In genomic region chr9:100340796-100341195, GRCm38 (mm10) we compare ENCODE assay signal across 15 mouse cellular contexts.
A peak's percentile ranks its signal among the peaks of the same experiment; 100 is the strongest.
DNase-seq lines count a peak whose midpoint lies in the region.
"Had no signal": no experiment of that assay in that cellular context is flagged by ENCODE, and none has a peak within 500 bp of the region (broad histone marks: within the 10 kb centered on the region; RNA-seq: fewer than 3 reads in every experiment).

No protein-coding gene starts in this region.

- DNase-seq in left cerebral cortex, adult 18-20 months (ENCODE audit: low spot score in 2 of 2) = peak; percentile 46 to 70
- no peak for DNase-seq in left cerebral cortex, postnatal 10 days (ENCODE audit: extremely low spot score in 1 of 2, low spot score in 2 of 2)
- peak; percentile 59 for DNase-seq in 416B (ENCODE audit: low read depth)
- DNase-seq in frontal cortex, postnatal 36 days (ENCODE audit: low spot score in 2 of 2) = peak; percentile 58
- DNase-seq in left cerebral cortex, postnatal 36 days (ENCODE audit: low spot score in 2 of 2) = peak; percentile 26 to 48
- DNase-seq in heart, adult 9 months (ENCODE audit: low spot score in 2 of 2) = no peak
- no peak for DNase-seq in heart, postnatal 36 days
- DNase-seq in cerebellum, adult 9-10 months = no peak
- DNase-seq: adrenal gland, postnatal 25 days; cerebellum, adult 2 months; cerebellum, postnatal 36 days; gastrocnemius, postnatal 14 days; kidney, adult 9 months; kidney, postnatal 10 days; layer of hippocampus, postnatal 36 days had no signal

- intact Hi-C loops in left cerebral cortex, postnatal 10 days (cut with DNase I) = no loop called here
- intact Hi-C loops in left cerebral cortex, postnatal 36 days (cut with DNase I) = no loop called here
- intact Hi-C loops in heart, postnatal 36 days (cut with DNase I) = no loop called here

Comparison
In these comparisons a context has a peak if more than half of its experiments do, and no peak if none do; other contexts are left out.
1. DNase-seq: peak in left cerebral cortex, adult 18-20 months (2 of 2), 416B (single experiment), frontal cortex, postnatal 36 days (2 of 2) and left cerebral cortex, postnatal 36 days (2 of 2); none in left cerebral cortex, postnatal 10 days (0 of 2), heart, adult 9 months (0 of 2), heart, postnatal 36 days (0 of 2) and cerebellum, adult 9-10 months (single experiment).